Mouse (Mus musculus) A20 (cell line): ENCODE results near the gene Spcs3.
"Not testable (repeated sequence)": the region's sequence is repeated elsewhere in the genome, so short reads cannot be mapped to it uniquely, and the experiment has no call there.

ENCODE experiments used
- DNase-seq: peaks from one replicate; pipeline ENCODE4 v3.0.0-alpha.2; 2011; ENCODE audit warnings: low read depth, low spot score

The Spcs3 gene

GRCm38 (mm10) chr8:54529382-54530296 is at the start of gene Spcs3, which contains the start of gene Asb5:
Gene Spcs3 (minus strand): TSS chr8:54529998.
Gene Asb5 (plus strand): TSS chr8:54529580.
- DNase-seq: peak; percentile 96

DNA sequence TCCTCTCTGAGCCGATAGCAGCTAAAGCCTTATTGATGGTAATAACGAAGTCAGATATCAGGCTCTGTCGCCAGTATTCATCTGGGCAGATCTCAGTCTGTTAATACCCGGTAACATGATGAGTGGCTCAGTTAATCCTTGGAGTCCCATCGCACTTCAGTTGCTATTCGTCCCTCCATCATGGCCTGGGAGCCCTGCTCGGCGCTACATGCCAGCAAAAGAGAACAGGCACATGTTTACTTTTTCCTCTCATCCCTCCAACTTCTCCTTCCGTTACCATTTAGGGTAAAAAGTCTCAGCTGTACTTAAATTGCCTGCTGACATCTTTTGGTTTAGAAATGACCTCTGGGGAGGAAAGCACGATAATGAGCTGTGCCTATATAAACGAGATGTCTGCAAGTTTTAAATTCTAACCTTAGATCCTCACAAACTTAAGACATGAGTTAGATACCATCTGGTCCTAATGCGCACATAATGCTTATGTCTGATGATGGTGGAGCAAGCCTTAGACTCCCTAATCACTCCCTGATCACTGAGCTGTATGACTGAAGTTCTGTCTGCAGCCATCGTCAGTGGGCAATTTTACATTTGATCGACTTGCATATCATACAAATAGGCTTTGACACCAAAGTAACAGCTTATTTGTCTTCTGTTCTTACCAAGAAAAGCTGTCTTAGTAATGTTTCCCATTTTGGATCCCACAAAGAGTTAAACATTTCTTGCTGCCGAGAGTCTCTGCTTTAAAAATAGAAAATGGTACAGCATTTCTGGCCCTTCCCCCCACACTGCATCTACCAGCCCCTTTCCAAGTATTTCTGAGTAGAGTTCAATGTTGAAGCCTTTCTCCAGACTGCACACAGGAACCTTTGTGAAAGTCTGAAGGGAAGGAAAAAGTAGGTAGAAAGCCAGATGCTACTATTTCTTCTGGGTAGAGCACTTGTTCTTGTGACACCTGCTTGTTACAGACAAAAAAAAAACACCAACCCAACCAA is 41.1 kb upstream of the Spcs3 start:
- no peak for DNase-seq

DNA sequence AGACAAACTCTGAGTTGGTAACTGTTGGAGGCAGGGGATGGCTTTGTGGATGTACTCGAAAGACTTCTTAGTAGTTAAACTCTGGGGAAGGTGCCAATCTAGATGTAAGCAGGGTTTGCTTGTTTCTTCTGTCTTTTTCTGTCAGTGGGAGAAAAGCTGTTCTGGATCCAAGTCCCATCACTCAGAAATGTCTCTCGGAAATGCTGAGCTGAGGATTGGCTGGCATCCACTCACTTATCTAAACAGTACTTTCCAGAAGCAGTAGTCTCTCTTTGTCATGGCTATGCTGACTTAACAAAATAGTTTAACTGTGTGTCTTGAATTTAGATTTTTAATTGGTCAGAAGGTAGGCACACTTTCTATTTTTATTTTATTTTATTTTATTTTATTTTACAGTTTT is 37.4 kb upstream of the Spcs3 start:
- DNase-seq: no peak

DNA sequence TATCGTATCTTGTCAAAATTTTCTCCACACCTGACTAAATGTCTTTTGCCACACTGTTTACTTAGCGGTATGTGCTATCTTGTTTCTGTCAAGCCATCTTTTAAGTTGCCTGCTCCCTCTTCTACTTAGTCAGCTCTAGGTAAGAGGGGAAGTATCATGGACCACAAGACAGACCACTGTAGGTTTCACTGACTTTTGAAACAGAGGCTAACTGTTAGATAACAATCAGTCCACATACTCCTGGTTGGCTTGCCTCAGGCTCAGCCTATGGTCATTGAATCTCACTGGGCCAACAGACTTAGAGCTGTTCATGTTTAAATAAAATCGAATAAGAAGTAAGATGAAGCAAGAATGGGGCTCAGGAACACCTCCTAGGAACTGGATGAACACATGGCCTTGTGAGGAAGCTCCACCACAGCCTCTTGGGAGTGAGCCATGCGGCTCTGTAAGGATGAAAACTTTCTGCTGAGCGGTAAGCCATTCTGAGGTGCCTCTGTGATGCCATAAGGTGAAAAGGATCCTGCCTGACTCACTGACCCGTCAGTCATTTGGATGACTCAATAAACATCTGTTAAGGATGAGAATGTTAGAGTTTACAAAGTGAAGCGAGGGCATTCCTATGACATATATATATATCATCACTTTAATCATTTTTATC is 35.9 kb upstream of the Spcs3 start:
- no peak for DNase-seq

GRCm38 (mm10) chr8:54565181-54565580 is 35.4 kb upstream of the Spcs3 start:
- no peak for DNase-seq

DNA sequence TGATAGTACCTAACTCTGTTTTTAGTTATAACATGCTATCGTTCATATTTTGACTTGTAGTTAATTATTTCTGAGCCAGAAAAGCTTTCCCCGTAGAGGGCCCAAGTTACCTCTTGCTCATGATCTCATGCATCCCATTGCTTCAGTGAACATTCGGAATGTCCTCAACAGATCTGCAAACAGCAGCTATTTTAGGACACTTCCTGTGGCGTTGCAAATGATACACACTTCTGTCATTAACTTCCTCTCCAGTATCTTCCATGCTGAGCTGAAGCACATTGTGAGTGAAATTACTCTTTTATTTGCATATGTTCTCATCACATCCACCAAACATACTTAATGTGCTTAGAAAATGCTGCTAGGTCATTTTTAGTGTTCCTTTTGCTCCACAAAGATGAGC is 32.3 kb upstream of the Spcs3 start:
- DNase-seq: no peak

DNA sequence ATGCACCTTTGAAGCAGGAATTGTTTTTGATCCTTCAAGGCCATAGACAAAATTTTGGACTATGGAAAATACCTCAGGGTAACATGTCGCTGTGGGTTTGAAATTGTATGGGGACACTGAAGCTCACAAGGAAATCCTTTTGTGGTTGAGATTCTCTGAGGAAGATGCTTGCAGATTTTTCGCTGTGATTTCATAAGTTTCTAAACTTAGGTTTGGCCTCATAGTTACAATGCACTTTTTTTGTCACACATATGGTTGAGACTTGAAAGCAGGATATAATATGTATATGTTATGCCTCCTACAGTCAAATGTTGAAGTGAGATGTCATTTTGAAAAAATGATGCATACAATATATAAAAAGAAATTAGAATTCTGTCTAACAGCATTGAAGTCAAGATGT is 25.1 kb upstream of the Spcs3 start:
- DNase-seq: no peak

- no peak for DNase-seq
Observed at GRCm38 (mm10) chr8:54550026-54550574, 20.3 kb upstream of the Spcs3 start.

GRCm38 (mm10) chr8:54548383-54548782 is 18.6 kb upstream of the Spcs3 start:
- DNase-seq: no peak

- no peak for DNase-seq
Observed at GRCm38 (mm10) chr8:54541331-54541730, 11.5 kb upstream of the Spcs3 start.

GRCm38 (mm10) chr8:54537285-54537684 is 7.5 kb upstream of the Spcs3 start:
- peak; percentile 24 for DNase-seq

- no peak for DNase-seq
Observed at GRCm38 (mm10) chr8:54535172-54535571, 5.4 kb upstream of the Spcs3 start.

DNA sequence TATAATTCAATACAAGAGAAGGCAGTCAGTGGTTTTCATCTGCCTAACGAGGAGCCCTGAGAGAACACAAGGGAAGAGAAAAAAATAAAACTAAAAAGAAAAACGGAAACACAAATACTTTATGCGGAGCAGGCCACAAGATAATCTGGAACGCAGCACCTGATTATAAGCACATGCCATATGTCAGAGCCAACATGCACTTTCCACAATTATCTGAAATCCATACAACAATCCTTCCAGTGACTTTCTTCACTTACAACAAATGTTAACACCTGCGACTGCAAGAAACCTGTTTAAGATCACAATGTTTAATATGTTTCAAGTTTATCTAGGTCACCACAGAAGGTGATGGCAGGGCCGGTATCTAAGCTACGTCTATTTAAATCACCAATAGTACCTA is 1.2 kb downstream of the Spcs3 start:
- peak; percentile 38 for DNase-seq

DNA sequence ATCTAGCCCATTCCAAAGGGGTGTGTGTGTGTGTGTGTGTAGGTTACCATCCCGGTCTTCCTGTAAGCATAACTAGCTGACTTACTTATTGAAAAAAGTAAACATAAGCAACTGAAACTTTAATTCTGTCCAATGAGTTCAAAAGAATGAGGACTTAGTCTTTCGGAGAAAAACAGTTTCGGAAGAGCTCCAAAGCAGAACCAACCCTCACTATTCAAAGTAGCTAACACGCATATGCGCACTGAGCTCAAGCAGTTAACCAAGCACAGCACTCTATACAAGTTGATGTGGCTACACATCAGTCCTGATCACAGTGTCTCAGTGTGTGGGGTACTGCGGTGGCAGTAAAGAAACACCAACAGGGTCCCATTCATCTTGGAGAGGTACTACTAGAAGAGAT is 3.1 kb downstream of the Spcs3 start:
- DNase-seq: no peak

GRCm38 (mm10) chr8:54525606-54526005 is 4.2 kb downstream of the Spcs3 start:
- no peak for DNase-seq

DNA sequence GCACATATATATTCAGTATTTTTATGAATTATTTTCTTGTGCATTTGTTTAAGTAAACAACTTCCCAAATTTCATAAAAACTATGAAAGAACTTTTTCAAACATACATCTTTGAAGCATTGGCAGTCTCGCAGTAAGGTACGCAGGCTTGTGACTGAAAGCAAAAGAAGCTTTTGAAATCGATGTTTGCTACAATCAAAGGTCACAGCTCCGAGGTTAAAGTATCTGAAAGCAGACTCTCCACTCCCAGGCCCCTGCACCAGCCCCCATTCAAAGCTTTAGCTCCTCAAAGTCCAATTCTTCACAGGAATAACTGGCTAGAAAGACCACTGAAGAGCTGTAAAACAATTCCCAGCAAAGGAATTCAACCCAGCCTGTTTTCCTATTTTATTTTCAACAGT is 9.3 kb downstream of the Spcs3 start:
- DNase-seq: no peak

GRCm38 (mm10) chr8:54518756-54519460 is 10.9 kb downstream of the Spcs3 start:
- DNase-seq: no peak

- not testable (repeated sequence) for DNase-seq
Observed at GRCm38 (mm10) chr8:54512200-54512599, 17.6 kb downstream of the Spcs3 start.

GRCm38 (mm10) chr8:54511791-54512190 is 18.0 kb downstream of the Spcs3 start:
- DNase-seq: no peak

DNA sequence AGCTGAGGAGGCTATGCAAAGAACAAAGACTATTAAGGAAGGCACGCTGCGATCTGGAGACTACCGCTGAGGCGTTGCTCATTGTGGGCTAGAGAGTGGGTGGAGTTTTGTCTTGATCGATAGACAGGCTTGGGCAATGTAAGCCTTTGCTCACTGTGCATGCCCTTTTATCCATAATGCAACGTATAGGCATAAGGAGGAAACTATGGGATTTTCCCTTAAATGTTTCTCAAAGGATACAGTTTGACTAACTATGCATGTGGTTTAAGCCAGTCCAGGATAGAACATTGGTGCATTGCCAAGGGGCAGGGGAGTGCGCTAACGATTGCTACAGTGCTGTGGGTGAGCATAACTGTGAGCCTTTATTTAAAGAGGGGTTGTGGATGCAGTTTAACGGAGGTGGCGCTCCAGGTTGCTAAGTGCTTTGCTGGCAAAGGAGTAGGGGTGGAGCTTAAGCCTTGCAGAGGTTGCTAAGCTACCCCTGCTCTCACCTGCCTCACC is 20.5 kb downstream of the Spcs3 start:
- DNase-seq: peak; percentile 29

DNA sequence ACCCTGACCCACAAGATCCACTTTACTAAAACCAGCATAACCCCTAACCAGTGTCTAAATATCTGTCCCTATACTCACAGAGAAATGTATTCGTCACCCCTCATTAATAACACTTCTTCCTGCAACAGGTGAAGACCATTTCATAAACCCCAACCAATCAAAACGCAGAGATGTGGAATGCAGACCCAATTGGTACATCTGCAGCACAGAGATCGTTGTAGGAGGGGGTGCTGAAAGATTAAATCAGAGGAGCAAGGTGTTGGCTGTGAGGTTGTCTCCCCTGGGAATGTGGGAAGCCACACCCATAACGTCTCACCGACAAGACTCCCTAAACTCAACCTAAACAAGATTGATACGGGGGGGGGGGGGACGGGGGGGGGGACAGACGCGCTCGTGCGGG is 21.0 kb downstream of the Spcs3 start:
- peak; percentile 40 for DNase-seq
